Mouse (Mus musculus): ENCODE results near the gene Aaas. TPM values are rescaled to one million over a fixed set of nuclear protein-coding genes. Genes with fewer than 3 reads are reported as not detected.

The Aaas gene
- polyA plus RNA-seq, 1 experiment from 2014 or later = 78.4 TPM

GRCm38 (mm10) chr15:102377163-102377543 lies 26.6 kb upstream of the Aaas start:
- Histone ChIP-seq H3K9me3 (no peaks in the 10 kb centered on the region), H3K27me3 (no peaks in the 10 kb centered on the region), H3K4me2 (replicated peaks) (peak overlapping the region; percentile 93), H3K4me3 (peak overlapping the region; percentile 56), H3K9ac (peak overlapping the region; percentile 68), H3K4me1 (peaks cover 23% of the 10 kb centered on the region), H3K36me3 (no peaks in the 10 kb centered on the region), H3K27ac (peak overlapping the region; percentile 92)
- under 1% methylated on average over 7 of the region's 7 CpGs for WGBS
- ATAC-seq (ENCODE audit: insufficient number of reproducible peaks, insufficient read depth, low FRiP score, low TSS enrichment) = 0 out of 2 replicates have a peak, but pooled peaks have one; percentile 54

- H3K27ac ChIP-seq = peak overlapping the region; percentile 92
- no peaks in the 10 kb centered on the region for H3K27me3 ChIP-seq
- no peaks in the 10 kb centered on the region for H3K36me3 ChIP-seq
- H3K4me2 ChIP-seq (replicated peaks) = peak overlapping the region; percentile 93
- H3K4me3 ChIP-seq = peak overlapping the region; percentile 56
- under 1% methylated on average over 42 of the region's 43 CpGs for WGBS
- peak overlapping the region; percentile 68 for H3K9ac ChIP-seq
- ATAC-seq (ENCODE audit: insufficient number of reproducible peaks, insufficient read depth, low FRiP score, low TSS enrichment) = peak; percentile 78
- peaks cover 23% of the 10 kb centered on the region for H3K4me1 ChIP-seq
- H3K9me3 ChIP-seq = no peaks in the 10 kb centered on the region
These were observed 26.0 kb upstream of the Aaas start for GRCm38 (mm10) chr15:102376453-102377162.

GRCm38 (mm10) chr15:102370727-102371126 lies 20.2 kb upstream of the Aaas start:
- Histone ChIP-seq H3K4me3 (peak overlapping the region; percentile 6; the same call in 1 of the 2 replicates), H3K27ac (peak overlapping the region; percentile 37), H3K27me3 (0 out of 2 replicates have a peak, but pooled peaks cover 6% of the 10 kb centered on the region), H3K9me3 (no peaks in the 10 kb centered on the region), H3K4me2 (replicated peaks) (peak overlapping the region; percentile 40), H3K9ac (peak overlapping the region; percentile 36), H3K4me1 (peaks cover 30% of the 10 kb centered on the region), H3K36me3 (no peaks in the 10 kb centered on the region)
- 3% methylated on average over 10 of the region's 10 CpGs for WGBS
- peak; percentile 54 for ATAC-seq (ENCODE audit: insufficient number of reproducible peaks, insufficient read depth, low FRiP score, low TSS enrichment)

GRCm38 (mm10) chr15:102369972-102370371 lies 19.4 kb upstream of the Aaas start:
- H3K9me3 ChIP-seq = no peaks in the 10 kb centered on the region
- H3K4me2 ChIP-seq (replicated peaks) = peak overlapping the region; percentile 40
- H3K4me1 ChIP-seq = peaks cover 33% of the 10 kb centered on the region
- H3K27ac ChIP-seq = no peak overlapping the region
- no peak for ATAC-seq (ENCODE audit: insufficient number of reproducible peaks, insufficient read depth, low FRiP score, low TSS enrichment)
- 8% methylated on average over 13 of the region's 13 CpGs for WGBS
- peak overlapping the region; percentile 36; the same call in 1 of the 2 replicates for H3K9ac ChIP-seq
- H3K4me3 ChIP-seq = no peak overlapping the region
- no peaks in the 10 kb centered on the region for H3K36me3 ChIP-seq
- H3K27me3 ChIP-seq = 0 out of 2 replicates have a peak, but pooled peaks cover 8% of the 10 kb centered on the region

- 8% methylated on average over 15 of the region's 15 CpGs for WGBS
- Histone ChIP-seq H3K9ac (peak within 1 kb of the TSS; percentile 54), H3K9me3 (no peaks in the 10 kb centered on the region), H3K4me2 (replicated peaks) (peak within 1 kb of the TSS; percentile 57), H3K4me1 (peaks cover 44% of the 10 kb centered on the region), H3K36me3 (no peaks in the 10 kb centered on the region), H3K4me3 (peak within 1 kb of the TSS; percentile 37), H3K27me3 (0 out of 2 replicates have a peak, but pooled peaks cover 8% of the 10 kb centered on the region), H3K27ac (0 out of 2 replicates have a peak within 1 kb of the TSS, but pooled peaks have one; percentile 6)
- ATAC-seq (ENCODE audit: insufficient number of reproducible peaks, insufficient read depth, low FRiP score, low TSS enrichment) = no peak
These were observed 16.3 kb upstream of the Aaas start, which contains the start of gene Sp7 for GRCm38 (mm10) chr15:102366733-102367344. Gene Sp7 (minus strand): TSS chr15:102367182.

- Histone ChIP-seq H3K9ac (peak overlapping the region; percentile 54), H3K27ac (0 out of 2 replicates have a peak overlapping the region, but pooled peaks have one; percentile 6), H3K27me3 (0 out of 2 replicates have a peak, but pooled peaks cover 8% of the 10 kb centered on the region), H3K4me1 (peaks cover 42% of the 10 kb centered on the region), H3K9me3 (no peaks in the 10 kb centered on the region), H3K4me3 (peak overlapping the region; percentile 37), H3K4me2 (replicated peaks) (peak overlapping the region; percentile 57), H3K36me3 (no peaks in the 10 kb centered on the region)
- 8% methylated on average over 7 of the region's 7 CpGs for WGBS
- no peak for ATAC-seq (ENCODE audit: insufficient number of reproducible peaks, insufficient read depth, low FRiP score, low TSS enrichment)
These were observed 15.7 kb upstream of the Aaas start for GRCm38 (mm10) chr15:102366238-102366637.

- Histone ChIP-seq H3K27ac (no peak overlapping the region), H3K9ac (no peak overlapping the region), H3K9me3 (no peaks in the 10 kb centered on the region), H3K4me3 (no peak overlapping the region), H3K4me2 (replicated peaks) (peak overlapping the region; percentile 57; the same call in 1 of the 2 replicates), H3K36me3 (no peaks in the 10 kb centered on the region), H3K27me3 (0 out of 2 replicates have a peak, but pooled peaks cover 8% of the 10 kb centered on the region), H3K4me1 (peaks cover 27% of the 10 kb centered on the region)
- WGBS = 98% methylated on average over 1 of the region's 1 CpGs
- no peak for ATAC-seq (ENCODE audit: insufficient number of reproducible peaks, insufficient read depth, low FRiP score, low TSS enrichment)
These were observed 14.1 kb upstream of the Aaas start for GRCm38 (mm10) chr15:102364678-102365077.

- peaks cover 25% of the 10 kb centered on the region for H3K27me3 ChIP-seq
These were observed 12.1 kb upstream of the Aaas start for GRCm38 (mm10) chr15:102362648-102363047.

GRCm38 (mm10) chr15:102358834-102359233 lies 8.3 kb upstream of the Aaas start:
- Histone ChIP-seq H3K4me2 (replicated peaks) (peak overlapping the region; percentile 39; the same call in 1 of the 2 replicates), H3K4me3 (0 out of 2 replicates have a peak overlapping the region, but pooled peaks have one; percentile 23), H3K27me3 (peaks cover 17% of the 10 kb centered on the region), H3K9ac (0 out of 2 replicates have a peak overlapping the region, but pooled peaks have one; percentile 2), H3K9me3 (no peaks in the 10 kb centered on the region), H3K4me1 (peaks cover 39% of the 10 kb centered on the region), H3K36me3 (no peaks in the 10 kb centered on the region), H3K27ac (no peak overlapping the region)
- WGBS = 23% methylated on average over 5 of the region's 5 CpGs
- no peak for ATAC-seq (ENCODE audit: insufficient number of reproducible peaks, insufficient read depth, low FRiP score, low TSS enrichment)

More at GRCm38 (mm10) chr15:102362648-102363047, 12.1 kb upstream of the Aaas start:
- Histone ChIP-seq H3K4me3 (peak overlapping the region; percentile 12; the same call in 1 of the 2 replicates), H3K27ac (peak overlapping the region; percentile 2), H3K4me1 (peaks cover 46% of the 10 kb centered on the region), H3K9me3 (no peaks in the 10 kb centered on the region), H3K36me3 (no peaks in the 10 kb centered on the region), H3K9ac (peak overlapping the region; percentile 44), H3K4me2 (replicated peaks) (peak overlapping the region; percentile 40)
- 14% methylated on average over 12 of the region's 14 CpGs for WGBS
- ATAC-seq (ENCODE audit: insufficient number of reproducible peaks, insufficient read depth, low FRiP score, low TSS enrichment) = no peak

- Histone ChIP-seq H3K27ac (no peak overlapping the region), H3K9me3 (no peaks in the 10 kb centered on the region), H3K4me3 (peak overlapping the region; percentile 23), H3K4me1 (peaks cover 39% of the 10 kb centered on the region), H3K4me2 (replicated peaks) (peak overlapping the region; percentile 39), H3K9ac (peak overlapping the region; percentile 2; the same call in 1 of the 2 replicates), H3K36me3 (no peaks in the 10 kb centered on the region), H3K27me3 (peaks cover 17% of the 10 kb centered on the region)
- no peak for ATAC-seq (ENCODE audit: insufficient number of reproducible peaks, insufficient read depth, low FRiP score, low TSS enrichment)
- WGBS = 4% methylated on average over 25 of the region's 25 CpGs
These were observed 7.6 kb upstream of the Aaas start for GRCm38 (mm10) chr15:102358126-102358525.

GRCm38 (mm10) chr15:102356501-102357325 lies 6.1 kb upstream of the Aaas start:
- H3K4me3 ChIP-seq = no peak overlapping the region; the same call in 1 of the 2 replicates
- no peak for ATAC-seq (ENCODE audit: insufficient number of reproducible peaks, insufficient read depth, low FRiP score, low TSS enrichment)
- peaks cover 17% of the 10 kb centered on the region for H3K27me3 ChIP-seq
- H3K9me3 ChIP-seq = no peaks in the 10 kb centered on the region
- 20% methylated on average over 16 of the region's 16 CpGs for WGBS
- H3K27ac ChIP-seq = peak overlapping the region; percentile 92
- no peaks in the 10 kb centered on the region for H3K36me3 ChIP-seq
- peak overlapping the region; percentile 71 for H3K4me2 ChIP-seq (replicated peaks)
- peaks cover 28% of the 10 kb centered on the region for H3K4me1 ChIP-seq
- H3K9ac ChIP-seq = peak overlapping the region; percentile 74; the same call in 1 of the 2 replicates

All from embryonic facial prominence, embryonic 12.5 days (tissue).